Mouse (Mus musculus) lung, postnatal 0 days (tissue): Measurements from ENCODE around the gene Nckap5.

Experiments used
- CTCF ChIP-seq: IDR thresholded peaks from 2 replicates; pipeline ENCODE4 v1.5.1; 2016; ENCODE audit warnings: antibody characterized with exemption, mild to moderate bottlenecking
- EP300 ChIP-seq: IDR thresholded peaks from 2 replicates; pipeline ENCODE4 v1.6.1; 2016; ENCODE audit warnings: antibody characterized with exemption, mild to moderate bottlenecking, control low read depth

DNA sequence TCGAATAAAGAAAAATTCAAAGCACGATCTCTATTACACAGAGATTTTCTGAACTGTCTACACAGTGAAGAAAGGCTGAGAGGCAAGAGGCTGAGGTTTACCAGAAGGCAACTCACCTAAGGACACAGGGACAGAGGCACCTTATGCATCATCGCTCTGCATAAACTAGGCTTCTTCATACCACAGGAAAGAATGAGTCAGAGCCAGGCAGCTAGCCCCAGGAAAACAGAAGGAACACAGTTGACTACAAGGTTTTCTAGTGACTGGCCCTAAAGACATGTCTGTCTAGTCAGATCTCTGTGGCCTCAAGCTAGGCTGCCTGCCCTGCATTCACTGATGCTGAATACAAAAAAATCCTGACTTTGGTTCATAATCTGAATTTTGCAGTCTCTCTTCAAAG lies 160.1 kb downstream of the Nckap5 start:
- no peak for TF ChIP-seq CTCF
- TF ChIP-seq EP300 = no peak
